Mouse (Mus musculus): ENCODE measurements at regions not wholly inside any gene's neighbourhood (a gene's known extent, or its start where the extent isn't known, plus 50 kb on each side); places are given as distances from the start of the nearest gene placed in this dataset.

- no peak for DNase-seq (ENCODE audit: low read depth, low spot score)
These were observed 269.0 kb upstream of the 1700003H04Rik start for GRCm38 (mm10) chr3:124849915-124850314.

GRCm38 (mm10) chr3:124820586-124820985 is 239.7 kb upstream of the 1700003H04Rik start:
- no peak for DNase-seq (ENCODE audit: low read depth, low spot score)

DNA sequence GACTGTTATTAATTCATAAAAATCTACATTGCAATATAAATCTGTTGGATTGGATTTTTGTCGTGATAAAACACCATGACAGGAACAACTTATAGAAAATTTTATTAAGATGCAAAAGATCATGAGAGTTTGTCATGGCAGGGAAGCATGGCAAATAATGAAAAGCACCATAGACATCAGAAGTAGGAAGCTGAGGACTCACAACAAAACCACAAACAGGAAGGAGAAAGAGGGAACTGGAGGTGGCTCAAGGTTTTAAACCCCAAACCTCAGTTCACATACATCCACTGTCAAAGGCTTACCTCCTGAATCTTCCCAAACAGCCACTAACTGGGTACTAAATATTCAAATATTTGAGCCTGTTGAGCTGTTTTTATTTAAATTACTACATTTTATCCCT is 226.0 kb upstream of the 1700003H04Rik start:
- DNase-seq (ENCODE audit: low read depth, low spot score) = no peak

- DNase-seq (ENCODE audit: low read depth, low spot score) = peak; percentile 14
These were observed 208.5 kb upstream of the 1700003H04Rik start for GRCm38 (mm10) chr3:124789220-124790017.

DNA sequence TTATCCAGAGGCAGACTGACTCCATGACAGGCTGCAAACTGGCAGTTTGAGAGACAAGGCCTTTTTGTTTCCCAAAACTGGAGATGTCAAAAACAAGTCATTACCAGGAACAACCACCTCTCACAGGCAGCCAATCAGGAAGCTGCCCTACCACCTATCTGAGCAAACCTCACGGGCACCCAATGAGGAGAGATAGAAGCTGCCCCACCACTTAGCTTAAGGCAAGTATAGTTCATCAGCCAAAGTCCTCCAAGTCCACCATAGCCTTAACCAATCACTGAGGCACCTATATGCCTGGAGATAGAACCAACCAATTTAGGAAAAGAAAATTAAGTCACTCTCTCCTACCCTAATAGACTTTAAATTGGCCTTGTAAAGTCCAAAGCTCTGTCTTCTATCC is 207.3 kb upstream of the 1700003H04Rik start:
- DNase-seq (ENCODE audit: low read depth, low spot score) = no peak

GRCm38 (mm10) chr3:124770326-124770725 is 189.4 kb upstream of the 1700003H04Rik start:
- no peak for DNase-seq (ENCODE audit: low read depth, low spot score)

DNA sequence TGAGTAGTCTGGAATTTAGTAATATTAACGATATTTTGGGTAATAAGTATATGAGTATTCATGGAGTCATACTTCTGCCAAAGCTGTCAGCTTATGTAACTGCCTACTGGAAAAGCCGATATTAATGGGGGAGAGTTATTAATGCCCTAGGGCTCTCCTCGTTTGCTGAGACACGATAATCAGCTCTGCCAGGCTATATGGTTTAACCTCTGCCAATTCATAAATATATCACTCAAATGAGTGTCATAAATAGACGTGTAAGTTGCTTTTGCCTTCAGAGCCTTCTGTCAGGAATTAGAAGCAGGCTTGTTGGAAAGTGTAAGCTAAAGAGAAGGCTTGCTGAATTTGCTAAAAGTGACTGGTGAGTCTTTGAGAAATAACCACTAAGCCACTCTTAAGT is 188.4 kb upstream of the 1700003H04Rik start:
- DNase-seq (ENCODE audit: low read depth, low spot score) = peak; percentile 9

- DNase-seq (ENCODE audit: low read depth, low spot score) = no peak
These were observed 175.0 kb upstream of the 1700003H04Rik start for GRCm38 (mm10) chr3:124755693-124756435.

- peak; percentile 44 for DNase-seq (ENCODE audit: low read depth, low spot score)
These were observed 171.7 kb upstream of the 1700003H04Rik start for GRCm38 (mm10) chr3:124752571-124753118.

- DNase-seq (ENCODE audit: low read depth, low spot score) = no peak
These were observed 168.4 kb upstream of the 1700003H04Rik start for GRCm38 (mm10) chr3:124749314-124749713.

DNA sequence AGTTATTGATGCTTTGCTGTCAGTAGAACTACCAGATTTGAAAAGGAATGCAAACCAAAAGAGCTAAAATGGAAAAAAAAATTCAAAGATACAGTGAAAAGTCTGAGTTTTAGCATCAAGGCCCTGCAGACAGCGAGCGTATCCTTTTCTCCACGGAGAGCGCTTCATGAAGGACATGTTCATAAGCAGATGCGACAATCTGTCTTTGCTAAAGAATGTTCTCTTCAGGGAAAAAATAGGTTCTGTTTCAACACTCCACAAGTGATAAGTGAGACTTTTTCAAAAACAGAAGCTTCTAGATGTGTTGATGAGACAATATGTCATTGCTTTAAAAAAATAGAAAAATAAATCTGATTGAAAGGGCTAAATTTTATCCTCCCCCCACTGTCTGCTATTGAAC is 147.4 kb upstream of the 1700003H04Rik start:
- no peak for DNase-seq (ENCODE audit: low read depth, low spot score)

GRCm38 (mm10) chr3:124712166-124712565 is 131.3 kb upstream of the 1700003H04Rik start:
- DNase-seq (ENCODE audit: low read depth, low spot score) = peak; percentile 18

DNA sequence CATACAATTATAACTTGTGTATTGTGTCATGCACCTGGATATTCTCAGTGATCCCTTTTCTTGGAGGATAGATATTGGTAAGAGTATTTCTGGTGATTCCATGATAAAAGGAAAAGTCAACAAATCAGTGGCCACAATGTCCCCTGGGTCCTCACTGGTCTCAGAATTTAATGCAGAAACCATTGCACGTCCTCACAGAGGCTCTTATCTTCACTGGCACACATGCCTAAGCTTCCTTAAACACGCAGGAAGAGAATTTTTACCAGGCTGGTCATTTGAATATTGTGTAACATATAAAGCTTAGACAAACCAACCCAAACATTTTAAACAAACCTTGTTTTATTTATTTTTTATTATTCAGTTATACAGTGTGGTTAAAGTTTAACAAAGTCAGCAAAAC is 92.7 kb upstream of the 1700003H04Rik start:
- DNase-seq (ENCODE audit: low read depth, low spot score) = no peak

DNA sequence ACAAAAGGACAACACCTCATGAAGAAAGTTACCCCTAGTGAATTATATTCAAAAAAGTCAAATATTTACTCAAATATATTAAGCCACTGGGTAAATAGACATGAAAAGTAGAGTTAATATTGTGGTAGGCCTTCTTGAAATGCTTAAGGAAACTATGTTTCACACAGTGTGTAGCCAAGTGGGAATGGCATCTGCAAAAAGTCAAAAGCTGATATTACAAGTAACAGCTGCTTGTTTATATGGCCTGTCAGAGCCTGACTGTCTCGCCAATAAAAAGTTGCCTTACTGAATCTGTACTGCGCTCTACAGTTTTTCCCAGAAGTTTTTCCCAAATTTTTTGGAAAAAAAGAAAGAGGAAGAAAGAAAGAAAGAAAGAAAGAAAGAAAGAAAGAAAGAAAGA is 77.3 kb upstream of the 1700003H04Rik start:
- DNase-seq (ENCODE audit: low read depth, low spot score) = no peak

DNA sequence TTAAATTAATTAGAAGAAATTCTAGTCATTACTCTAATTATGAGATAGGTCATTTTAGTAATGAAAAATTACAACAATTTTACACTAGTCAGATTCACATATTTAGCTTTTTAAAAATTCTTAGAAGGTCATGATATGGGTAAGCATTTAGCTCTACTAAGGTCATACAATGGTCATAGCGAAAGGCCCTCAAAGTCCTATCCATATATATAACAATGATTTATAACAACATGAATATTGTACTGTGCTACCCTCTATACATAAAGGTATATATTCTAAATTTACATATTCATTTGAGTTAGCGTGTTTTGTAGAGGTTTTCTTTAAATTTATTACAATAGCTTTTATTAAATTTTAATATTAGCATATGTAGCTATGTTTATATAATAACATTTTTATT is 52.5 kb upstream of the 1700003H04Rik start:
- DNase-seq (ENCODE audit: low read depth, low spot score) = no peak

Data from mesoderm, embryonic 11.5 days (tissue).